Mouse (Mus musculus) hindbrain, embryonic 14.5 days (tissue): Measurements from ENCODE around the gene Il15. TPM values are rescaled to one million over a fixed set of nuclear protein-coding genes. Genes with fewer than 3 reads are reported as not detected.

ENCODE experiments used
- ATAC-seq: fragments of 200-750 bp; cut with Nextera tagmentation; 2 replicates; pipeline ENCODE4 v1.8.0; 2017; ENCODE audit warnings: moderate number of reproducible peaks, mild to moderate bottlenecking, moderate TSS enrichment, moderate library complexity; ENCODE audit not compliant: low FRiP score
- DNase-seq: peaks from one replicate; pipeline ENCODE4 v3.0.0-alpha.2; 2015; ENCODE audit warnings: low spot score
- H3K27ac ChIP-seq: fragments of 300-500 bp; sonication (generic); 2 replicates; pipeline ENCODE4 v1.5.1; 2014; ENCODE audit warnings: mild to moderate bottlenecking, moderate library complexity
- H3K27me3 ChIP-seq: fragments of 300-500 bp; sonication (generic); 2 replicates; pipeline ENCODE4 v1.6.1; 2014; ENCODE audit warnings: mild to moderate bottlenecking, low read length, mixed read lengths; ENCODE audit not compliant: control insufficient read depth, insufficient read depth
- H3K36me3 ChIP-seq: fragments of 300-500 bp; sonication (generic); replicated peaks from 2 replicates; pipeline ENCODE4 v1.6.1; 2014; ENCODE audit not compliant: control insufficient read depth, insufficient read depth
- H3K4me1 ChIP-seq: fragments of 300-500 bp; sonication (generic); replicated peaks from 2 replicates; pipeline ENCODE4 v1.6.1; 2014; ENCODE audit warnings: antibody characterized with exemption, low read length, mixed read lengths; ENCODE audit not compliant: control insufficient read depth, insufficient read depth
- H3K4me2 ChIP-seq: fragments of 300-500 bp; sonication (generic); replicated peaks from 2 replicates; pipeline ENCODE4 v1.6.1; 2014; ENCODE audit warnings: mild to moderate bottlenecking, moderate library complexity
- H3K4me3 ChIP-seq: fragments of 300-500 bp; sonication (generic); replicated peaks from 2 replicates; pipeline ENCODE4 v1.5.1; 2014; ENCODE audit warnings: mild to moderate bottlenecking, low read length
- H3K9ac ChIP-seq: fragments of 300-500 bp; sonication (generic); 2 replicates; pipeline ENCODE4 v1.6.1; 2014
- H3K9me3 ChIP-seq: fragments of 300-500 bp; sonication (generic); 2 replicates; pipeline ENCODE4 v1.6.1; 2016; ENCODE audit warnings: low read length; ENCODE audit not compliant: control insufficient read depth
- WGBS: fragments of 180-500 bp; shearing (Covaris S2); extraction: QIAGEN DNeasy Blood & Tissue Kit; methylation state at CpG from one replicate; pipeline ENCODE4 v1.1.7; 2014; 5-methylcytosine and 5-hydroxymethylcytosine counted together
- polyA plus RNA-seq: library from polyadenylated mRNA; unstranded; fragments of >200 nt; fragmentation: Nextera tagmentation; extraction: Ambion mirVana; gene quantifications from 2 replicates; pipeline ENCODE4 v1.2.1, GENCODE M21; 2014

The Il15 gene
- polyA plus RNA-seq, 1 experiment from 2014 or later = 1.4 TPM

DNA sequence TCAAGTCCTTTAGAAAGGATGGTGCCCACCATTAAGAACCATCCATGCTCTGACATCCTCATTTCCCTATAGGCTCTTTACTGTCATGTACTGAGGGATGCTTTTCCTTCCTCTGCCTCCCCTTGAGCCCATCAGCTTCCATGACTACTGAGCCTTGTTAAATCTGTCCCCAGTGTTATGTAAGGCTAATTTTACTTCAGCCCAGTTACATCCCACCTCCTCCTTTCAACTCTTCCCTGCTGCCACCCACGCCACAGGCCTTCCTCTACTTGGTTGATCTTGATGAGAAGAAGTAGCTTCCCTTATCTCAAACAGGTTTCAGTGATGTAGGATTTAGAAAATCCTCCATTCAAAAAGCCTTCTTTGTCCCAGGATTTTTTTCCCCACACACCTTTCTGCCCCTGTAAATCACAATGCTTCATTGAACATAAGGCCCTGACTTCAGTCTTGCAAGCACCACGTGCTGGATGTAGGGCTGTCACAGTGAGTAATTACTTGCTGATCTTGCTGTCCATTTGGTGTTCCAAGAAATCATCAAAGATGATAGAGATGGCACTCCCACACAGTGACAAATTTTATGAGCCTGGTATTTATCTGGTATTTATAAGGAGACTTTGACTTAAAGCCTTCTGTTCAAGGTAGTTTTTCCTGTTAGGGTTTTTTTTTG lies 74.9 kb downstream of the Il15 start:
- no peak overlapping the region for H3K27ac ChIP-seq
- DNase-seq = no peak
- H3K4me3 ChIP-seq = no peak overlapping the region
- no peaks in the 10 kb centered on the region for H3K27me3 ChIP-seq
- H3K9me3 ChIP-seq = no peaks in the 10 kb centered on the region
- H3K4me2 ChIP-seq = no peak overlapping the region
- no peak overlapping the region for H3K9ac ChIP-seq
- no peaks in the 10 kb centered on the region for H3K36me3 ChIP-seq
- no peaks in the 10 kb centered on the region for H3K4me1 ChIP-seq
- no peak for ATAC-seq
- WGBS = 62% methylated on average over 2 of the region's 2 CpGs

DNA sequence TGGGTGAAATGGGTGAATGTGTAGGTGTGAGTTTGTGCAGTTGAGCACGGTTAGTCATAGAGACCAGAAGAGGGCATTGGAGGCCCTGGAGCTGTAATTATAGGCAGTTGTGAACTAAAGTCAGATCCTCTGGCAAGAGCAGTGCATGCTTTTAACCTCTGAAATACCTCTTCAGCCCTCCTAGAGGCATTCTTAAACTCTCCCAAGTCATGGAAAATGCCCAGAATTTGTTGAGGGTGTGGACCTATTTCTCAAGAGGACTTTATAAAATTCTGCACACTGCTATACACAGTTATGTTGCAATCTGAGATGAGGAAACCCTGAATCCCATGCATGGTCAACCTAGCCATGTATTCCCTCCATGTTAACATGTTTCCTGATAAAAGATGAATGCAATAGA lies 77.0 kb downstream of the Il15 start:
- Histone ChIP-seq H3K36me3 (no peaks in the 10 kb centered on the region), H3K9me3 (no peaks in the 10 kb centered on the region), H3K27ac (no peak overlapping the region), H3K27me3 (no peaks in the 10 kb centered on the region), H3K4me3 (no peak overlapping the region), H3K9ac (no peak overlapping the region), H3K4me1 (no peaks in the 10 kb centered on the region), H3K4me2 (no peak overlapping the region)
- no peak for DNase-seq
- 90% methylated on average over 1 of the region's 1 CpGs for WGBS
- ATAC-seq = no peak

- no peaks in the 10 kb centered on the region for H3K27me3 ChIP-seq
- H3K27ac ChIP-seq = no peak overlapping the region
- 90% methylated on average over 6 of the region's 6 CpGs for WGBS
Measured at GRCm38 (mm10) chr8:82325586-82325985, 77.4 kb downstream of the Il15 start.

GRCm38 (mm10) chr8:82317446-82317845 lies 85.6 kb downstream of the Il15 start:
- Histone ChIP-seq H3K27me3 (no peaks in the 10 kb centered on the region), H3K9ac (no peak overlapping the region), H3K4me2 (no peak overlapping the region), H3K27ac (no peak overlapping the region), H3K4me1 (no peaks in the 10 kb centered on the region), H3K9me3 (no peaks in the 10 kb centered on the region), H3K4me3 (no peak overlapping the region), H3K36me3 (no peaks in the 10 kb centered on the region)
- no peak for DNase-seq
- ATAC-seq = no peak
- 82% methylated on average over 3 of the region's 3 CpGs for WGBS

More at GRCm38 (mm10) chr8:82325586-82325985, 77.4 kb downstream of the Il15 start:
- ATAC-seq (no peak), DNase-seq (no peak)
- Histone ChIP-seq H3K36me3 (no peaks in the 10 kb centered on the region), H3K9me3 (no peaks in the 10 kb centered on the region), H3K4me2 (no peak overlapping the region), H3K4me1 (no peaks in the 10 kb centered on the region), H3K9ac (no peak overlapping the region), H3K4me3 (no peak overlapping the region)

DNA sequence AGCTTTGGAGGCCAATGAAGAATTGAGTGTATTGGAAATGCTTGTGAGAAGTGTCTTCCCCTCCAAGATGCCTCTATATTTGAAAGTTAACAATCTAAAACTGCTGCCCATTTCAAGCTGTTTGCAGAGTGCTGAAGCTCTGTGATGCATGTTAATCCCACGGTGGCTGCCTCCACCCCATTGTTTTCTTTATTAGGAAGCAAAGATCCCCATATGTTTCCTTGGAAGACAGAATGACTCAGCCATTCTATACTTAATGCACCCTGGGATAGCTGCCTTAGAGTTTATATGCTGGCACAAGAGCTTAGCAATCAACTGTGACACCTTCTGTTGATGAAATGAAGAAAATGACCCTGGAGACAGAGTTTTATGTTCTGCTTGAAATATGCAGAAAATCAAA lies 96.6 kb downstream of the Il15 start:
- DNase-seq (no peak), ATAC-seq (no peak)
- H3K27me3 ChIP-seq = no peaks in the 10 kb centered on the region
- H3K27ac ChIP-seq = no peak overlapping the region
- WGBS = 26% methylated on average over 1 of the region's 1 CpGs
- H3K4me1 ChIP-seq = no peaks in the 10 kb centered on the region
- no peaks in the 10 kb centered on the region for H3K36me3 ChIP-seq
- H3K9ac ChIP-seq = no peak overlapping the region
- H3K4me2 ChIP-seq = no peak overlapping the region
- H3K4me3 ChIP-seq = no peak overlapping the region
- no peaks in the 10 kb centered on the region for H3K9me3 ChIP-seq

DNA sequence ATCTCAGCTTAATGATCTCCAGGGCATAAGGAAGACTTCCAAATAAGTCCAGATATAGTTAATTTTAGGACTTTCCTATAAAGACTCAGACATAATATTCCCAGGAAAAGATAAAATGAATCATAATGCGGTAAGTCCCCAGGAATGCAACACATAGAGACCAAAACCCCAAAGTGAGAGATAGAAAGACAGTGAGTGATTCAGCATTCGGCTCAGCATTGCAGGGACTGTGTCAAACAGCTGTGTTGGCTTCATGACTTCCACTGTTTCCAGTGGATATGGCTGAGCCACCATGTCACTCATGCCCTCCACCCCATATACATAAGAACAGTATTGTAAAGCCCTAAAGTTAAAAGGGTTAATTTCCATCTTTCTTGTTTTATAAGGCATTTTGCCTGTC lies 106.8 kb downstream of the Il15 start:
- no peak overlapping the region for H3K4me3 ChIP-seq
- DNase-seq (no peak), ATAC-seq (no peak)
- no peaks in the 10 kb centered on the region for H3K4me1 ChIP-seq
- no peak overlapping the region for H3K9ac ChIP-seq
- H3K27ac ChIP-seq = no peak overlapping the region
- no peaks in the 10 kb centered on the region for H3K36me3 ChIP-seq
- no peaks in the 10 kb centered on the region for H3K27me3 ChIP-seq
- WGBS = 89% methylated on average over 2 of the region's 2 CpGs
- H3K9me3 ChIP-seq = no peaks in the 10 kb centered on the region
- H3K4me2 ChIP-seq = no peak overlapping the region

- Histone ChIP-seq H3K36me3 (no peaks in the 10 kb centered on the region), H3K27ac (no peak overlapping the region), H3K9me3 (no peaks in the 10 kb centered on the region), H3K27me3 (no peaks in the 10 kb centered on the region), H3K4me3 (no peak overlapping the region), H3K4me1 (no peaks in the 10 kb centered on the region), H3K4me2 (no peak overlapping the region), H3K9ac (no peak overlapping the region)
- 88% methylated on average over 5 of the region's 5 CpGs for WGBS
- DNase-seq = no peak
- ATAC-seq = no peak
Measured at GRCm38 (mm10) chr8:82291659-82292058, 111.4 kb downstream of the Il15 start.

- no peaks in the 10 kb centered on the region for H3K36me3 ChIP-seq
- no peak overlapping the region for H3K4me3 ChIP-seq
- H3K9ac ChIP-seq = no peak overlapping the region
- no peak overlapping the region for H3K27ac ChIP-seq
- no peak overlapping the region for H3K4me2 ChIP-seq
- no peak for DNase-seq
- no peaks in the 10 kb centered on the region for H3K4me1 ChIP-seq
- no peaks in the 10 kb centered on the region for H3K9me3 ChIP-seq
- no peak for ATAC-seq
- WGBS = 93% methylated on average over 3 of the region's 3 CpGs
- H3K27me3 ChIP-seq = no peaks in the 10 kb centered on the region
Measured at GRCm38 (mm10) chr8:82285866-82286265, 117.2 kb downstream of the Il15 start.

DNA sequence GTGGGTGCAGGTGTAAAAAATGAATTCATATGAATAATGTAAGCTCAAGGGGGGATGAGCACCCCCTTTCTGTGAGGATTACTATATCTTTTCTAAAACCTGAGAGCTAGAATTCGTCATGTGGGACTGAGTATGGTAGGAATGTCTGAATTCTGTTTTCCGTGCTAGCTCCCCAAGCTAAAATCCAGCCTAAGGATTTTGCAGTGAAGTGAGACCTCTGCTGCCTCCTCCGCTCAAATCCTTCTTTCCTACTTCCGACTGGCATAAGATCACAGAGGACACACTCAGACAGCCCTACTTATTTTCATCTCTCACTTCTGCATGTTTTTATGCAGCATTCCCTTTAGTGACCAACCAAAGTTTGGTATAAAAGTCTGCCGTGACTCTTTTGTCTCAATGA lies 121.0 kb downstream of the Il15 start:
- Histone ChIP-seq H3K4me2 (no peak overlapping the region), H3K9me3 (no peaks in the 10 kb centered on the region), H3K4me1 (no peaks in the 10 kb centered on the region), H3K27me3 (no peaks in the 10 kb centered on the region), H3K4me3 (no peak overlapping the region), H3K36me3 (no peaks in the 10 kb centered on the region), H3K27ac (no peak overlapping the region), H3K9ac (no peak overlapping the region)
- ATAC-seq = no peak
- no peak for DNase-seq
- 82% methylated on average over 5 of the region's 5 CpGs for WGBS
